Mouse (Mus musculus): ENCODE data around the gene Epas1. TPM values are rescaled to one million over a fixed set of nuclear protein-coding genes. Genes with fewer than 3 reads are reported as not detected.

Gene Epas1
- polyA plus RNA-seq, 2 experiments, result 8.3 to 11.4 TPM

DNA sequence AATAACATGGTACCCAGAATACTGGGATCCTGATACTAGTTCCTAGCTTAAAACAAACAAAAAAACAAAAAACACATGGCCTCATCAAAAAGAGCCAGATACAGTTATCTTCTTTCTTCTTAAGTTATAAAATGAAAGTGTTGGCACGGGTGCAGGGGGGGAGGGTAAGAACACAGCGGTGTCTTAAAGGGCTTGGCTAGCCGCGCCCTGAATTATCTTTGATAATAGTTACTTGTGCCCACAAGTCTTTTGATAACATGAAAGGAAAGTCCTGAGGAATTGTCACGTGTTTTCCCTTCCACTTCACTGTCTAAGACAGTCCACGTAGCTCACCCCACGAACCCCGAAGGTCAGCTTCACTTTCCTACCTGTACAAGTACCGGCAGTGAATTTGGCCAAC lies 123.4 kb downstream of the Epas1 start:
- no peak overlapping the region for H3K4me2 ChIP-seq (replicated peaks; ENCODE audit: low read depth, low read length, severe bottlenecking)
- TF ChIP-seq POLR2A (IDR thresholded peaks at IDR 0.05; ENCODE audit: borderline replicate concordance, extremely low read depth, insufficient read depth, insufficient read length), result no peak
- DNase-seq (ENCODE audit: low spot score) (no peak), ATAC-seq (ENCODE audit: low FRiP score, low read depth) (no peak)
- no peaks in the 10 kb centered on the region for H3K9me3 ChIP-seq (ENCODE audit: control insufficient read depth, low read length)
- 91% methylated on average over 9 of the region's 9 CpGs for WGBS
- no peak overlapping the region for H3K27ac ChIP-seq (replicated peaks; ENCODE audit: low read depth, low read length)
- H3K4me3 ChIP-seq (replicated peaks; ENCODE audit: low read length), result no peak overlapping the region
- H3K36me3 ChIP-seq (ENCODE audit: control insufficient read depth, insufficient read depth, low read length), result no peaks in the 10 kb centered on the region
- H3K9ac ChIP-seq (ENCODE audit: low read depth, low read length, severe bottlenecking), result no peak overlapping the region
- no peaks in the 10 kb centered on the region for H3K27me3 ChIP-seq (ENCODE audit: control insufficient read depth, insufficient read depth, low read length)
- no peaks in the 10 kb centered on the region for H3K4me1 ChIP-seq (ENCODE audit: control insufficient read depth, insufficient read depth, low read length)

DNA sequence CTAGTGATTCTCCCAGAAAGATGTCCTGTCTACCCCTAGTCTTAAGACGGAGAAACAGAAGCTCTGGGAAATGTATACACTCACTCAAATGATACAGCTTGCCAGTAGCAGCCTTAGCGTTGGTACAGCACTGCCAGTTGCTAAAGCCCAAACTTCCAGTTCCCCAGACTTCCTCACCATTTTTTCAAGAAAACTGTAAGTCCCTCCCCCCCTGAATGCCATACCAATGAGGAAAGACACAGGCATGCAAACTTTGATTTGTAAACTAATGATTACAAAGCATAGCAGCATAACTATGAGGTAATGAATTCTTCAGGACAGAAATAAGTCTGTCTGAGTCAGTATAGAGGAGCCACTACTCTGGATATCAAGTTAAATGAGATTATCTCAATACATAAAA lies 124.2 kb downstream of the Epas1 start:
- Histone ChIP-seq H3K27me3 (ENCODE audit: control insufficient read depth, insufficient read depth, low read length) (no peaks in the 10 kb centered on the region), H3K36me3 (ENCODE audit: control insufficient read depth, insufficient read depth, low read length) (no peaks in the 10 kb centered on the region), H3K27ac (replicated peaks; ENCODE audit: low read depth, low read length) (no peak overlapping the region), H3K9ac (ENCODE audit: low read depth, low read length, severe bottlenecking) (no peak overlapping the region), H3K9me3 (ENCODE audit: control insufficient read depth, low read length) (no peaks in the 10 kb centered on the region), H3K4me1 (ENCODE audit: control insufficient read depth, insufficient read depth, low read length) (no peaks in the 10 kb centered on the region), H3K4me3 (replicated peaks; ENCODE audit: low read length) (no peak overlapping the region), H3K4me2 (replicated peaks; ENCODE audit: low read depth, low read length, severe bottlenecking) (no peak overlapping the region)
- 72% methylated on average over 2 of the region's 2 CpGs for WGBS
- no peak for TF ChIP-seq POLR2A (IDR thresholded peaks at IDR 0.05; ENCODE audit: borderline replicate concordance, extremely low read depth, insufficient read depth, insufficient read length)
- no peak for ATAC-seq (ENCODE audit: low FRiP score, low read depth)
- DNase-seq (ENCODE audit: low spot score), result no peak

DNA sequence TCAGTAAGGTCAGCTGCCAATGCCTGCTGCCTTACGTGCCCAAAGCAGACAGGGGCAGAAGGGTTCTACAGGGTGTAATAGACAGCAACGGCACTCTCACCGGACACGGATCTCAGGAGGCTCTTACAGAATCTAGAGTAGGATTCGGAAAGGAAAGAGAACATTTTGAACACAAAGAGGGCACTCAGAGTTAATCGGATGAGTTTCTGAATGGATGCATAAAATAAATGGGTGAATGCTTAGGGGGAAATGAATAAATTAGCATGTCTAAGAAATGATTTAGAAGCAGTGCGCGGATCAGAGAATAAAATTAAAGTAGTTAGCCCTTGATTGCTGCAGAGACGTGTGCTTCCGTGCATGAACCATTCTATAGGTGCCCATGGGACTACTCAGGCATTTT lies 126.6 kb downstream of the Epas1 start:
- no peak for ATAC-seq (ENCODE audit: low FRiP score, low read depth)
- H3K9ac ChIP-seq (ENCODE audit: low read depth, low read length, severe bottlenecking), result no peak overlapping the region
- H3K9me3 ChIP-seq (ENCODE audit: control insufficient read depth, low read length), result no peaks in the 10 kb centered on the region
- H3K27me3 ChIP-seq (ENCODE audit: control insufficient read depth, insufficient read depth, low read length), result no peaks in the 10 kb centered on the region
- no peak for TF ChIP-seq POLR2A (IDR thresholded peaks at IDR 0.05; ENCODE audit: borderline replicate concordance, extremely low read depth, insufficient read depth, insufficient read length)
- no peak overlapping the region for H3K4me2 ChIP-seq (replicated peaks; ENCODE audit: low read depth, low read length, severe bottlenecking)
- 87% methylated on average over 10 of the region's 10 CpGs for WGBS
- DNase-seq (ENCODE audit: low spot score), result no peak
- no peak overlapping the region for H3K27ac ChIP-seq (replicated peaks; ENCODE audit: low read depth, low read length)
- H3K4me3 ChIP-seq (replicated peaks; ENCODE audit: low read length), result no peak overlapping the region
- H3K4me1 ChIP-seq (ENCODE audit: control insufficient read depth, insufficient read depth, low read length), result no peaks in the 10 kb centered on the region
- no peaks in the 10 kb centered on the region for H3K36me3 ChIP-seq (ENCODE audit: control insufficient read depth, insufficient read depth, low read length)

DNA sequence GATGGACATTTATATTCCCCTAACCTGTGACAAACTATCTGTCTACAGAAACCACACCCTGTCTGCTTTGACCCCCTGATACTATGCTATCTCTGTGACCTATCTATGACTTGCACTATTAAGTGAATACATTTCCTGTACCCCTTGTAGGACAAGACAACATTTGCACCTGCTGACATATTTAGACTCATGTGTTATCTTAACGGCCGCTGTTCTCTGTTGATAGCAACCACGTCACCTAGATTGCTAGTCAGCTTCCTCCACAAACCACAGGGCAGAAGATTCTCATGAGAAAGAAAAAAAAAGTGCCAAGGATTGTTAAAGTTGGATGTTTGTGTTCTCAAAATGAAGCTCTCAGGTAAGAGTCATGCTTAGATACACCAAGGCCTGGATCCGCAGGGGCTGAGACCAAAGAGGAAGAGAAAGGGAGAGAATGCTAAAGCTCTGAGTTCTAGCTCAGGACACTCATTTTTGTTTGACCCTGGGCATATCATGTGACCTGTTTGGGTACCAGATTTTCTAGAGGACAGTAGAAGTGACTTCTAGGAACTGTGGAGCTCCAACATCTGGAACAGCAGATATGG lies 127.1 kb downstream of the Epas1 start:
- H3K9me3 ChIP-seq (ENCODE audit: control insufficient read depth, low read length), result no peaks in the 10 kb centered on the region
- no peaks in the 10 kb centered on the region for H3K4me1 ChIP-seq (ENCODE audit: control insufficient read depth, insufficient read depth, low read length)
- H3K4me3 ChIP-seq (replicated peaks; ENCODE audit: low read length), result no peak overlapping the region
- DNase-seq (ENCODE audit: low spot score) (no peak), ATAC-seq (ENCODE audit: low FRiP score, low read depth) (no peak)
- H3K9ac ChIP-seq (ENCODE audit: low read depth, low read length, severe bottlenecking), result no peak overlapping the region
- H3K27ac ChIP-seq (replicated peaks; ENCODE audit: low read depth, low read length), result no peak overlapping the region
- H3K27me3 ChIP-seq (ENCODE audit: control insufficient read depth, insufficient read depth, low read length), result no peaks in the 10 kb centered on the region
- H3K4me2 ChIP-seq (replicated peaks; ENCODE audit: low read depth, low read length, severe bottlenecking), result no peak overlapping the region
- 89% methylated on average over 4 of the region's 4 CpGs for WGBS
- no peaks in the 10 kb centered on the region for H3K36me3 ChIP-seq (ENCODE audit: control insufficient read depth, insufficient read depth, low read length)
- no peak for TF ChIP-seq POLR2A (IDR thresholded peaks at IDR 0.05; ENCODE audit: borderline replicate concordance, extremely low read depth, insufficient read depth, insufficient read length)

Other genes with a start within 250 kb of the Epas1 start
- 0.03 and 0.09 TPM in 2 replicates for gene Gm10309, start 248.5 kb upstream of the Epas1 start, polyA plus RNA-seq (2012; rRNA removed)
- gene Gm10309, start 248.5 kb upstream of the Epas1 start, polyA plus RNA-seq (2014; fragmentation: Nextera tagmentation; extraction: Ambion mirVana), result 0.47 TPM in 1 of 2 replicates, not detected in the other
- not detected in 2 replicates for gene Tmem247, start 163.6 kb downstream of the Epas1 start, polyA plus RNA-seq (2012; rRNA removed)
- gene Tmem247, start 163.6 kb downstream of the Epas1 start, polyA plus RNA-seq (2014; fragmentation: Nextera tagmentation; extraction: Ambion mirVana), result not detected in 2 replicates
- not detected in 2 replicates for gene Atp6v1e2, start 194.2 kb downstream of the Epas1 start, polyA plus RNA-seq (2012; rRNA removed)
- gene Atp6v1e2, start 194.2 kb downstream of the Epas1 start, polyA plus RNA-seq (2014; fragmentation: Nextera tagmentation; extraction: Ambion mirVana), result not detected in 2 replicates
- 61.5 and 67.4 TPM in 2 replicates for gene Rhoq, start 209.4 kb downstream of the Epas1 start, polyA plus RNA-seq (2012; rRNA removed)
- gene Rhoq, start 209.4 kb downstream of the Epas1 start, polyA plus RNA-seq (2014; fragmentation: Nextera tagmentation; extraction: Ambion mirVana), result 35.3 and 35.4 TPM in 2 replicates

Data from limb, embryonic 14.5 days (tissue).